Mouse (Mus musculus): Measurements from ENCODE around the gene Vezt.

GRCm38 (mm10) chr10:94013196-94013595 lies 22.4 kb downstream of the Vezt start:
- TF ChIP-seq CTCF (IDR thresholded peaks at IDR 0.05; ENCODE audit: borderline replicate concordance, insufficient read depth, low read depth, low read length) (peak; percentile 65), POLR2A (IDR thresholded peaks at IDR 0.05; ENCODE audit: borderline replicate concordance, insufficient read depth, low read length) (no peak)
